Mouse (Mus musculus) forebrain, postnatal 0 days (tissue): Measurements from ENCODE around the gene Txndc16. TPM values are rescaled to one million over a fixed set of nuclear protein-coding genes. Genes with fewer than 3 reads are reported as not detected.

Experiments
- ATAC-seq: fragments of 200-750 bp; cut with Nextera tagmentation; 2 replicates; pipeline ENCODE4 v1.8.0; 2017; ENCODE audit warnings: mild to moderate bottlenecking, moderate library complexity
- DNase-seq: peaks from one replicate; pipeline ENCODE4 v3.0.0-alpha.2; 2015
- H3K27ac ChIP-seq: fragments of 300-500 bp; sonication (generic); 2 replicates; pipeline ENCODE4 v1.5.1; 2014; ENCODE audit warnings: low read depth, mild to moderate bottlenecking, antibody characterized with exemption, low read length, moderate library complexity, mixed read lengths
- H3K27me3 ChIP-seq: fragments of 300-500 bp; sonication (generic); 2 replicates; pipeline ENCODE4 v1.6.1; 2014; ENCODE audit warnings: mild to moderate bottlenecking, low read length, mixed read lengths; ENCODE audit not compliant: insufficient read depth
- H3K36me3 ChIP-seq: fragments of 300-500 bp; sonication (generic); 2 replicates; pipeline ENCODE4 v1.6.1; 2014; ENCODE audit warnings: mild to moderate bottlenecking, moderate library complexity; ENCODE audit not compliant: insufficient read depth
- H3K4me1 ChIP-seq: fragments of 300-500 bp; sonication (generic); 2 replicates; pipeline ENCODE4 v1.6.1; 2014; ENCODE audit warnings: antibody characterized with exemption; ENCODE audit not compliant: insufficient read depth
- H3K4me2 ChIP-seq: fragments of 300-500 bp; sonication (generic); 2 replicates; pipeline ENCODE4 v1.6.1; 2014; ENCODE audit warnings: low read depth, mild to moderate bottlenecking, moderate library complexity
- H3K4me3 ChIP-seq: fragments of 300-500 bp; sonication (generic); 2 replicates; pipeline ENCODE4 v1.5.1; 2014; ENCODE audit warnings: low read depth, low read length, mixed read lengths
- H3K9ac ChIP-seq: fragments of 300-500 bp; sonication (generic); 2 replicates; pipeline ENCODE4 v1.6.1; 2014; ENCODE audit warnings: mild to moderate bottlenecking
- H3K9me3 ChIP-seq: fragments of 300-500 bp; sonication (generic); 2 replicates; pipeline ENCODE4 v1.6.1; 2016; ENCODE audit warnings: low read length
- CTCF ChIP-seq: sonication (generic); IDR thresholded peaks from 2 replicates; pipeline ENCODE4 v1.5.1; 2016; ENCODE audit warnings: antibody characterized with exemption, control low read depth, low read depth
- WGBS: fragments of 180-500 bp; shearing (Covaris S2); extraction: QIAGEN DNeasy Blood & Tissue Kit; methylation state at CpG from one replicate; pipeline ENCODE4 v1.1.7; 2014; 5-methylcytosine and 5-hydroxymethylcytosine counted together
- polyA plus RNA-seq: library from polyadenylated mRNA; unstranded; fragments of >200 nt; fragmentation: Nextera tagmentation; extraction: Ambion mirVana; gene quantifications from 2 replicates; pipeline ENCODE4 v1.2.1, GENCODE M21; 2015
- total RNA-seq: library from RNA; depleted of rRNA; stranded (reverse); fragments of >200 nt; gene quantifications from 2 replicates; pipeline ENCODE4 v1.2.3, GENCODE M21; 2014

The Txndc16 gene
- total and polyA plus RNA-seq, 2 experiments from 2014 or later, result 32.5 to 61.2 TPM

GRCm38 (mm10) chr14:45153258-45153657 is 66.9 kb downstream of the Txndc16 start:
- no peak for ATAC-seq
- peak; percentile 52 for DNase-seq
- H3K4me2 ChIP-seq, result no peak overlapping the region

GRCm38 (mm10) chr14:45142511-45142910 is 77.6 kb downstream of the Txndc16 start:
- H3K27me3 ChIP-seq, result no peaks in the 10 kb centered on the region
- ATAC-seq (peak; percentile 91), DNase-seq (peak; percentile 77)
- H3K9ac ChIP-seq, result no peak overlapping the region
- no peak overlapping the region for H3K27ac ChIP-seq
- TF ChIP-seq CTCF, result peak; percentile 85
- H3K4me2 ChIP-seq, result no peak overlapping the region
- no peaks in the 10 kb centered on the region; the same call in 1 of the 2 replicates for H3K4me1 ChIP-seq
- H3K9me3 ChIP-seq, result no peaks in the 10 kb centered on the region
- no peaks in the 10 kb centered on the region; the same call in 1 of the 2 replicates for H3K36me3 ChIP-seq
- WGBS, result 61% methylated on average over 4 of the region's 4 CpGs
- no peak overlapping the region for H3K4me3 ChIP-seq

More at GRCm38 (mm10) chr14:45153258-45153657, 66.9 kb downstream of the Txndc16 start:
- no peak for TF ChIP-seq CTCF
- 87% methylated on average over 2 of the region's 2 CpGs for WGBS
- H3K4me1 ChIP-seq, result no peaks in the 10 kb centered on the region
- no peak overlapping the region for H3K4me3 ChIP-seq
- no peaks in the 10 kb centered on the region for H3K27me3 ChIP-seq
- no peak overlapping the region for H3K27ac ChIP-seq
- no peaks in the 10 kb centered on the region for H3K9me3 ChIP-seq
- 0 out of 2 replicates have a peak, but pooled peaks cover 4% of the 10 kb centered on the region for H3K36me3 ChIP-seq
- H3K9ac ChIP-seq, result no peak overlapping the region

GRCm38 (mm10) chr14:45140344-45141080 is 79.6 kb downstream of the Txndc16 start:
- WGBS, result 53% methylated on average over 17 of the region's 17 CpGs
- no peak for TF ChIP-seq CTCF
- ATAC-seq, result peak; percentile 54

GRCm38 (mm10) chr14:45135961-45136360 is 84.2 kb downstream of the Txndc16 start:
- ATAC-seq, result no peak
- no peak for TF ChIP-seq CTCF
- WGBS, result 61% methylated on average over 2 of the region's 2 CpGs

More at GRCm38 (mm10) chr14:45140344-45141080, 79.6 kb downstream of the Txndc16 start:
- no peak overlapping the region for H3K27ac ChIP-seq
- H3K9ac ChIP-seq, result no peak overlapping the region
- DNase-seq, result peak; percentile 44
- no peak overlapping the region for H3K4me2 ChIP-seq
- H3K4me3 ChIP-seq, result no peak overlapping the region
- H3K27me3 ChIP-seq, result no peaks in the 10 kb centered on the region
- H3K4me1 ChIP-seq, result no peaks in the 10 kb centered on the region; the same call in 1 of the 2 replicates
- H3K9me3 ChIP-seq, result no peaks in the 10 kb centered on the region
- peaks cover 3% of the 10 kb centered on the region for H3K36me3 ChIP-seq

GRCm38 (mm10) chr14:45135560-45135959 is 84.6 kb downstream of the Txndc16 start:
- peaks cover 9% of the 10 kb centered on the region for H3K36me3 ChIP-seq
- no peak overlapping the region for H3K4me3 ChIP-seq
- ATAC-seq (no peak), DNase-seq (no peak)
- no peak overlapping the region for H3K4me2 ChIP-seq
- H3K4me1 ChIP-seq, result no peaks in the 10 kb centered on the region; the same call in 1 of the 2 replicates
- 37% methylated on average over 9 of the region's 9 CpGs for WGBS
- H3K27me3 ChIP-seq, result no peaks in the 10 kb centered on the region
- no peak for TF ChIP-seq CTCF
- no peak overlapping the region for H3K9ac ChIP-seq
- H3K27ac ChIP-seq, result no peak overlapping the region
- no peaks in the 10 kb centered on the region for H3K9me3 ChIP-seq

More at GRCm38 (mm10) chr14:45135961-45136360, 84.2 kb downstream of the Txndc16 start:
- Histone ChIP-seq H3K4me3 (no peak overlapping the region), H3K27me3 (no peaks in the 10 kb centered on the region), H3K9me3 (no peaks in the 10 kb centered on the region), H3K27ac (no peak overlapping the region), H3K36me3 (peaks cover 9% of the 10 kb centered on the region), H3K4me1 (no peaks in the 10 kb centered on the region; the same call in 1 of the 2 replicates), H3K9ac (no peak overlapping the region), H3K4me2 (no peak overlapping the region)
- DNase-seq, result no peak

GRCm38 (mm10) chr14:45118359-45118758 is 101.8 kb downstream of the Txndc16 start:
- no peak overlapping the region for H3K4me3 ChIP-seq
- no peak for DNase-seq
- TF ChIP-seq CTCF, result no peak
- H3K27me3 ChIP-seq, result no peaks in the 10 kb centered on the region
- H3K9me3 ChIP-seq, result no peaks in the 10 kb centered on the region
- no peak overlapping the region for H3K4me2 ChIP-seq
- H3K36me3 ChIP-seq, result no peaks in the 10 kb centered on the region
- ATAC-seq, result no peak
- no peak overlapping the region for H3K9ac ChIP-seq
- no peak overlapping the region for H3K27ac ChIP-seq
- no peaks in the 10 kb centered on the region for H3K4me1 ChIP-seq
- WGBS, result 56% methylated on average over 4 of the region's 4 CpGs

GRCm38 (mm10) chr14:45102201-45102600 is 117.9 kb downstream of the Txndc16 start:
- Histone ChIP-seq H3K27me3 (no peaks in the 10 kb centered on the region), H3K9me3 (no peaks in the 10 kb centered on the region), H3K27ac (no peak overlapping the region), H3K36me3 (no peaks in the 10 kb centered on the region), H3K9ac (no peak overlapping the region), H3K4me3 (no peak overlapping the region), H3K4me1 (no peaks in the 10 kb centered on the region), H3K4me2 (no peak overlapping the region)
- 92% methylated on average over 8 of the region's 8 CpGs for WGBS
- no peak for TF ChIP-seq CTCF
- DNase-seq, result no peak
- no peak for ATAC-seq
